Mouse (Mus musculus): ENCODE results near the gene Mut.

DNA sequence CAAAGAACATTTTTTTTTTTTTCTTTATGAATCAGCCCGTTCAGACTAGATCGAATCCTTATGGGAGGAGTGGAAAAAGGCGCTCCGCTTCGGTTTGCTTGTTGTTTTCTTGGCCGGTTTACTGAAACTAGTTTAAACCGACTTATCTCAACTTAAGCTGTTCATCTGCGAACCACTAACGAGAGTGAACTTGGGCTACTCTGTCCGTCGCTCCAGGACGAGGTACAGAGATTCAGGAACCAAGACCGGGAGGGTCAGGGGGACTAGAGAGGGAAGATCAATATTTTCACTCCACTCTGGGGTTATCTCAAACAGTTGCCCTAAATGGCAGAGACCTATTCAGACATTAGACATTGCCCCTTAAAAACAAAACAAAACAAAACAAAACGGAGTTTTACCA is 500 bp upstream of the Mut start:
- no peak for TF ChIP-seq CTCF (IDR thresholded peaks at IDR 0.05; ENCODE audit: borderline replicate concordance, extremely low read depth, insufficient read depth, insufficient read length)
- TF ChIP-seq POLR2A (IDR thresholded peaks at IDR 0.05; ENCODE audit: borderline replicate concordance, extremely low read depth, insufficient read depth, insufficient read length, poor library complexity, severe bottlenecking), result no peak

Measured in brain, embryonic 14.5 days (tissue).